Mouse (Mus musculus) forebrain, embryonic 10.5 days (tissue): ENCODE measurements around the gene Capn5. TPM values are rescaled to one million over a fixed set of nuclear protein-coding genes. Genes with fewer than 3 reads are reported as not detected.

Experiments
- DNase-seq: peaks from one replicate; pipeline ENCODE4 v3.0.0-alpha.2; 2017; ENCODE audit warnings: low spot score; ENCODE audit errors: extremely low spot score
- H3K27ac ChIP-seq: fragments of 300-500 bp; sonication (generic); 2 replicates; pipeline ENCODE4 v1.5.1; 2016; ENCODE audit warnings: mild to moderate bottlenecking
- H3K27me3 ChIP-seq: fragments of 300-500 bp; sonication (generic); 2 replicates; pipeline ENCODE4 v1.6.1; 2016; ENCODE audit warnings: mild to moderate bottlenecking; ENCODE audit not compliant: poor library complexity, severe bottlenecking
- H3K36me3 ChIP-seq: fragments of 300-500 bp; sonication (generic); replicated peaks from 2 replicates; pipeline ENCODE4 v1.6.1; 2016; ENCODE audit warnings: mild to moderate bottlenecking, moderate library complexity
- H3K4me1 ChIP-seq: fragments of 300-500 bp; sonication (generic); 2 replicates; pipeline ENCODE4 v1.6.1; 2016
- H3K4me3 ChIP-seq: fragments of 300-500 bp; sonication (generic); 2 replicates; pipeline ENCODE4 v1.5.1; 2016; ENCODE audit warnings: mild to moderate bottlenecking, moderate library complexity
- H3K9me3 ChIP-seq: fragments of 300-500 bp; sonication (generic); 2 replicates; pipeline ENCODE4 v1.6.1; 2016; ENCODE audit warnings: mild to moderate bottlenecking, moderate library complexity
- WGBS: fragments of 180-500 bp; shearing (Covaris S2); methylation state at CpG from one replicate; pipeline ENCODE4 v1.1.7; 2016; 5-methylcytosine and 5-hydroxymethylcytosine counted together
- polyA plus RNA-seq: library from polyadenylated mRNA; unstranded; fragments of >200 nt; fragmentation: Nextera tagmentation; extraction: Ambion mirVana; gene quantifications from 2 replicates; pipeline ENCODE4 v1.2.1, GENCODE M21; 2016

Capn5 gene
- polyA plus RNA-seq, 1 experiment from 2014 or later = 5.8 TPM

GRCm38 (mm10) chr7:98085314-98085713, 92.8 kb downstream of the Capn5 start:
- Histone ChIP-seq H3K27ac (0 out of 2 replicates have a peak overlapping the region, but pooled peaks have one; percentile 30), H3K4me1 (peaks cover 36% of the 10 kb centered on the region), H3K36me3 (peaks cover 9% of the 10 kb centered on the region), H3K9me3 (no peaks in the 10 kb centered on the region), H3K27me3 (no peaks in the 10 kb centered on the region), H3K4me3 (no peak overlapping the region)
- DNase-seq = no peak
- 73% methylated on average over 7 of the region's 7 CpGs for WGBS

- DNase-seq = no peak
- Histone ChIP-seq H3K4me3 (no peak overlapping the region), H3K4me1 (peaks cover 36% of the 10 kb centered on the region), H3K27ac (0 out of 2 replicates have a peak overlapping the region, but pooled peaks have one; percentile 30), H3K9me3 (no peaks in the 10 kb centered on the region), H3K27me3 (no peaks in the 10 kb centered on the region), H3K36me3 (peaks cover 10% of the 10 kb centered on the region)
- 66% methylated on average over 12 of the region's 12 CpGs for WGBS
Observed at GRCm38 (mm10) chr7:98084541-98085293, 93.4 kb downstream of the Capn5 start.

- no peaks in the 10 kb centered on the region for H3K27me3 ChIP-seq
- peaks cover 36% of the 10 kb centered on the region for H3K4me1 ChIP-seq
- H3K4me3 ChIP-seq = no peak overlapping the region
- no peaks in the 10 kb centered on the region for H3K9me3 ChIP-seq
- peaks cover 17% of the 10 kb centered on the region for H3K36me3 ChIP-seq
- H3K27ac ChIP-seq = peak overlapping the region; percentile 67
- DNase-seq = no peak
- 26% methylated on average over 5 of the region's 5 CpGs for whole genome bisulfite sequencing
Observed at GRCm38 (mm10) chr7:98082376-98082775, 95.7 kb downstream of the Capn5 start.

DNA sequence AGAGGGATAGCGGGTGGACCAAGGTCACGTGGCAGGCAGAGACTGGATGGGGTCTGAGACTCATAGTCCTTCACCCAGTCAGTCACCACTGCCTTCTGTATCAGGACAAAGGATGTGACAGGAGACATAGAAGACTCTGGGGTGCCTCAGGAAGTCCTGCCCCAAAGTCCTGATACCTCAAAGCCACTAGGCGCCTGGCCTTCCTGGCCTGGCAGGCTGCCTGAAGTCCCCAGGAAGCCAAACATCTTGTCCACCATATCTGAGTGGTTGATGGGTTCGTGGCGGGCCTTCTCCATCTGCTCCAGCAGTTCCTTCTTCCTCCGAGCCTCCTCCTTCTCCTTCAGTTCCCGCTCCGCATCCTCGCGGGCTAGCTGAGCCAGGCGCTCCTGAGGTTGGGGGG, 100.6 kb downstream of the Capn5 start:
- Histone ChIP-seq H3K9me3 (no peaks in the 10 kb centered on the region), H3K4me1 (peaks cover 7% of the 10 kb centered on the region), H3K36me3 (peaks cover 35% of the 10 kb centered on the region), H3K4me3 (no peak overlapping the region), H3K27ac (no peak overlapping the region), H3K27me3 (no peaks in the 10 kb centered on the region)
- 92% methylated on average over 11 of the region's 11 CpGs for WGBS
- DNase-seq = no peak

GRCm38 (mm10) chr7:98071620-98072019, 106.5 kb downstream of the Capn5 start:
- DNase-seq = peak; percentile 82
- 40% methylated on average over 5 of the region's 5 CpGs for WGBS
- H3K9me3 ChIP-seq = no peaks in the 10 kb centered on the region
- no peak overlapping the region for H3K4me3 ChIP-seq
- peaks cover 10% of the 10 kb centered on the region for H3K36me3 ChIP-seq
- H3K27ac ChIP-seq = no peak overlapping the region
- H3K27me3 ChIP-seq = no peaks in the 10 kb centered on the region
- no peaks in the 10 kb centered on the region for H3K4me1 ChIP-seq

Other genes with a start within 250 kb of the Capn5 start
- gene Myo7a, start 58.8 kb downstream of the Capn5 start, polyA plus RNA-seq = 20.1 and 20.8 TPM in 2 replicates
- gene Omp, start 32.8 kb downstream of the Capn5 start, polyA plus RNA-seq = 0.11 and 0.19 TPM in 2 replicates
- gene B3gnt6, start 21.2 kb upstream of the Capn5 start, polyA plus RNA-seq = 0.06 TPM in 1 of 2 replicates, not detected in the other
- gene Acer3, start 142.9 kb upstream of the Capn5 start, polyA plus RNA-seq = 22.3 and 22.4 TPM in 2 replicates
- 8.7 and 9.3 TPM in 2 replicates for gene Tsku, start 183.1 kb upstream of the Capn5 start, polyA plus RNA-seq